Mouse (Mus musculus) right cerebral cortex, postnatal 25 days (tissue): ENCODE measurements around the gene Stk11.

Source experiments
- DNase-seq: peaks from one replicate; pipeline ENCODE4 v3.0.0; 2022

Gene Stk11

GRCm38 (mm10) chr10:80097275-80097674 lies 18.3 kb upstream of the Stk11 start:
- no peak for DNase-seq

DNA sequence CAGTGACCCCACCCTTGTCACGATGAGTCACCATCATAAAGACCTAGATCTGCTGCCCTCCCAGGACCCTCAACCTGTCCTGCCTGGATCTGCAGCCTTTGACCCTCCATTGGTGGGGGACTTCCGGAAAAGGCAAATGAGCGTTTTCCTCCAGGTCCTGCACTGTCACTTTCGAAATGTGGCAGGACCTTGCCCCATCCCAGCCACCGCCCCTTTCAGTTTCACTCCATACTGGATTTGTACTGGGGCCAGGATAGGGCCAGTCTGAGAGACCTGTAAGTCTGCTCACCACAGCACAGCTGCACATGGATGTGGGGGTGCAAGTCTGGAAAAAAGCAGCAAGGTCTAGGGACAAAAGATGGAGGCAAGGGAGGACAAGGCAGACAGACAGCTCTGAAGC lies 17.0 kb upstream of the Stk11 start:
- DNase-seq, result no peak

DNA sequence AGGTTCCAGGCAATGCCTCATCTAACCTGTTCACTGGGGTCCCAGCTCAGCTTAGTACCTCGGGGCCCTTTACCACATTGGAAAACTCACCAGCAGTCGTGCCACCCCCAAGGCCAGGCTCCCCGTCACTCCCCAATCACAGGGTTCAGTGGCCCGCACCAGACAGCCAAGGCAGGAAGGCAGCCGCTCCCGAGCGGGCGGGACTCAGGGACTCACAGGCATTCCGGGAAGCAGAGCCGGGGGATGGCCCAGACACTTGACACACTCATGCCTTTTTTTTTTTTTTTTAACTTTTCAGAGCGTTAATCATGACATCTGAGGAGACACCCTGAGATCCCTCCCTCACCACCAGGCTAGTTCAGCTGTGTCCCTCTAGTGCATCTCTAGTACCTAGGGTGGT lies 14.6 kb upstream of the Stk11 start:
- no peak for DNase-seq

GRCm38 (mm10) chr10:80102216-80102915 lies 13.2 kb upstream of the Stk11 start:
- DNase-seq, result peak; percentile 83

- DNase-seq, result no peak
These were observed 12.6 kb upstream of the Stk11 start for GRCm38 (mm10) chr10:80103032-80103431.

DNA sequence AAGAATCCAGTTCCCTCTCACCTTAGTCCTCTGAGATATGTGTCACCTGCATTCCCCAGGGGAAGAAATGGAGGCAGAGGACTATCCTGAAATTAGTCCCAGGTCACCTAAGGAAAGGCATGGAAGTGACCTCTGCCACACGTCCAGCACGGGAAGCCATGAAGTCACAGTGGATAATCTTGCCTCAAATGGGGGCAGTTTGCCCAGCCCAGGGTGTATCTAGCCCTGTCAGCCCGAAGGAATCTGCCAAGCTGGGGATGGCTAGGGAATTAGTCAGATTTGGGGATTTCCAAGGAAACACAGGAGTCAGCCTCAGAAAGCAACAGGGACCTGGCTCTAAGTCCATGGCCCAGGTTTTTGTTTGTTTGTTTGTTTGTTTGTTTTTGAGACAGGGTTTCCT lies 11.4 kb upstream of the Stk11 start:
- DNase-seq, result no peak

DNA sequence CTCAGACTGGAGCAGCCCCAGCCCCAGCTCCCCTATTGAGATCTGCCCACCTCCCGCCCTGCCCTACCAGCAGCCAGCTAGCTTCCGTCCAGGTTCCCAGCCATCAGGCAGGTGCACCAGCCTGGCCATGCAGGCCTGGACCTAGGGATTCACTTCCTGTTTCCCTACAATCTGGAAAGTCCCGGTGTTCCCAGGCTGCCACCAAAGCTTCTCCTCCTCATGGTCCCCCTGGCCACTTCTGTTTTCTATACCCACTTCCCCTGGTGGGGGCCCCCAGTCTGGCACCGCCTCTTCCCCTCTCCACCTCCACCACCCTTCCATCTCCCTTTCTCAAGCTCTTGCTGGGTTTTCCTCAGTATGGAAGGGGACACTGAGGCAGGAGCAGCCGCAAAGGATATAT lies 10.1 kb upstream of the Stk11 start, which contains the start of gene Sbno2:
Gene Sbno2, minus strand, starts transcription at position 112 of the 400 bp plus-strand sequence.
- DNase-seq, result no peak

- DNase-seq, result no peak
These were observed 9.7 kb upstream of the Stk11 start for GRCm38 (mm10) chr10:80105926-80106325.

GRCm38 (mm10) chr10:80107678-80108077 lies 7.9 kb upstream of the Stk11 start:
- DNase-seq, result no peak

GRCm38 (mm10) chr10:80114341-80115284 lies 990 bp upstream of the Stk11 start:
- DNase-seq, result peak; percentile 78

- no peak for DNase-seq
These were observed 337 bp downstream of the Stk11 start for GRCm38 (mm10) chr10:80115944-80116335.

GRCm38 (mm10) chr10:80116563-80116926 lies 942 bp downstream of the Stk11 start:
- DNase-seq, result no peak

- no peak for DNase-seq
These were observed 1.5 kb downstream of the Stk11 start for GRCm38 (mm10) chr10:80116927-80117691.

GRCm38 (mm10) chr10:80117736-80118135 lies 2.1 kb downstream of the Stk11 start:
- DNase-seq, result no peak

GRCm38 (mm10) chr10:80118552-80118951 lies 2.9 kb downstream of the Stk11 start:
- DNase-seq, result no peak

- no peak for DNase-seq
These were observed 4.5 kb downstream of the Stk11 start for GRCm38 (mm10) chr10:80120146-80120545.

- DNase-seq, result no peak
These were observed 6.0 kb downstream of the Stk11 start for GRCm38 (mm10) chr10:80121639-80122038.

GRCm38 (mm10) chr10:80123932-80124562 lies 8.4 kb downstream of the Stk11 start:
- no peak for DNase-seq

- no peak for DNase-seq
These were observed 12.3 kb downstream of the Stk11 start for GRCm38 (mm10) chr10:80127920-80128319.

- DNase-seq, result no peak
These were observed 14.2 kb downstream of the Stk11 start for GRCm38 (mm10) chr10:80129846-80130245.

DNA sequence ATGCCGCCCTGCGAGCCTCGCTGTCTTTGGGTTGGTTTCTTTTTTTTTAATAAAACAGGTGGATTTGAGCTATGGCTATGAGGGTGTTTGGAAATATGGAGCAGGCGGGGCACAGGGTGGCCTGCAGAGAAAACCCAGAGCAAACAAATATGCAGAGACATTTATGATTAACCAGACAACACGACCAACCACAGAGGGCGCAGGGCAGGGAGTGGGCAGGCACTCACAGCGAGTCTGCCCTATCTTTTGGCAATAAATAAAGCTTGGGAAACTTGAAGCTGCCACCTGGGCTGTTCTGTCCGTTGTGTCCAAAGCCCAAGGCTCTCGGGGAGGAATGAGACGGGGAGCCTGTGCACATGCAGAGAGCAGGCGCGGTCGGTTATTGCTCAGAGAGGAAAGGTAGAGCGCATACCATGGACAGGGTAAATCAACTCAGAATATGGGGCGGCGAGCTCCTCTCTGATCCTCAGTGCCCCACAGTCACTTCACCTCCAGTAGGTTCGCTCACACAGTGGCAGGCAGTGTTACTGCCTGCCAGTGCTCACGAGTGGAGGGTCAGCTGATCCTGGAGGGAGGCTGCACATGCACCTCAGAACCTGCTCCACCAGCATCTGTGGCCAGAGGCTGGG lies 14.9 kb downstream of the Stk11 start:
- DNase-seq, result no peak

DNA sequence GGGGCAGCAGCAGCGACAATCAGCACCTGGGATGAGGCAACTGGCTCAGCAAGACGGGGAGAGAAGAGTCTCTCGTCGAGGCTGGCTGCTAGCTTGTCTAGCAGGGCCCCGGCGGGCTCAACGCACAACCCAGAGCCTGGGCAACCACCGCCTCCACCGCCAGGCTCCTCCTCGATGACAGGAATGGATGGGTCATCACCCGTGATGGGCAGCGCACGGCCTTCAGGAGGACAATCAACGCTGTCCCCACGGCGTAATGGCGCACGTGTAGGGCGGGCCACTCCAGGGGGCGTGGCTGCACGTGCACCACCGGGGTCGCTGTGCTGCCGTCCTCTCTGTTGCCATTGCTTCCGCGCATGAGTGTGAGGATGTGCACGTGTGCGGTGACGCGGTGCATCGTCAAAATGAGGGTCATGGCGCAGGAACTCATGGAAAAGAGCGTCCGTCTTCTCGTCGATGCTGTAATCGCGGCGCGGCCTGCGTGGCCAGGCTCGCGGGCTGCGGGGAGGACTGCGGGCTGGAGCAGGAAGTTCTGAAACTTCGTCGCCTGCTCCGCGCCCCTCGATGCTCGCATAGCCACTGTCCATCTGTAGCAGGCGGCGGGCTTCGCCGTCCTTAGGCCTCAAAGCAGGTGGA lies 15.8 kb downstream of the Stk11 start:
- peak; percentile 64 for DNase-seq
